Mouse (Mus musculus) lung, adult 2 months (tissue): ENCODE measurements around the gene Phox2b. TPM values are rescaled to one million over a fixed set of nuclear protein-coding genes. Genes with fewer than 3 reads are reported as not detected.
A peak's percentile ranks its signal among the peaks of the same experiment; 100 is the strongest.

ENCODE experiments used
- DNase-seq: peaks from one replicate; pipeline ENCODE4 v3.0.0; 2022
- H3K4me1 ChIP-seq: fragments of 200-500 bp; 2 replicates; pipeline ENCODE4 v1.6.1; 2011; ENCODE audit warnings: low read length; ENCODE audit not compliant: control insufficient read depth, insufficient read depth
- H3K4me3 ChIP-seq: fragments of 200-500 bp; replicated peaks from 2 replicates; pipeline ENCODE3; 2011; ENCODE audit warnings: low read depth, mild to moderate bottlenecking, control low read depth, low read length; ENCODE audit errors: extremely low read depth
- CTCF ChIP-seq: fragments of 200-500 bp; IDR thresholded peaks from 2 replicates; pipeline ENCODE4 v1.5.1; 2011; ENCODE audit warnings: mild to moderate bottlenecking, low read length, control low read depth; ENCODE audit not compliant: insufficient read depth
- POLR2A ChIP-seq: fragments of 200-500 bp; IDR thresholded peaks from 2 replicates; pipeline ENCODE4 v1.6.1; 2011; ENCODE audit warnings: low read depth, mild to moderate bottlenecking, control low read depth, low read length, borderline replicate concordance; ENCODE audit errors: extremely low read depth
- WGBS: fragments of 180-500 bp; shearing (Covaris S2); methylation state at CpG from one replicate; pipeline ENCODE4 v1.1.7; 2018; 5-methylcytosine and 5-hydroxymethylcytosine counted together
- polyA plus RNA-seq: library from polyadenylated mRNA; depleted of rRNA; stranded (reverse); fragments of >200 nt; gene quantifications from 2 replicates; pipeline ENCODE4 v1.2.3, GENCODE M21; 2012; rRNA removed

Phox2b gene
- polyA plus RNA-seq, 1 experiment, result 0.05 TPM

DNA sequence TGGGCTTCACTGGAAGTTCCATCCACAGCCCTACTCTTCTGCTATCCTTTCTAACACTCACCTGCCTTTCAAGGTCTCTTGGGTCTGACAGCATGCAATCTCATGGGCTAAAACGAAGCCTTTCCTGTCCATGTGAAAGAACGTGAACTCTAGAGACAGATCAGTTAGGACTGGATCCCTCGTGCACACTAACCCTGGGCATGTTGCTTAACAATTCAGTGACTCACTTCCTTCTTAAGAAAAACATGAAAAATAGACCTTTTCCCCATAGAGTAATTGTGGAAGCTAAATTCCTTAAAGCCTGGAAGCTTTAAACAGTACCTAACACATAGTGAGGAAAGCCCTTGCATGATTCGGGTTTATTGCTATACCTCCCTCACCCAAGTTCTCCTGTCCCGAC, 8.2 kb downstream of the Phox2b start:
- WGBS, result 55% methylated on average over 5 of the region's 5 CpGs
- Histone ChIP-seq H3K4me3 (no peak overlapping the region), H3K4me1 (no peaks in the 10 kb centered on the region)
- no peak for TF ChIP-seq CTCF
- no peak for TF ChIP-seq POLR2A
- DNase-seq, result no peak

DNA sequence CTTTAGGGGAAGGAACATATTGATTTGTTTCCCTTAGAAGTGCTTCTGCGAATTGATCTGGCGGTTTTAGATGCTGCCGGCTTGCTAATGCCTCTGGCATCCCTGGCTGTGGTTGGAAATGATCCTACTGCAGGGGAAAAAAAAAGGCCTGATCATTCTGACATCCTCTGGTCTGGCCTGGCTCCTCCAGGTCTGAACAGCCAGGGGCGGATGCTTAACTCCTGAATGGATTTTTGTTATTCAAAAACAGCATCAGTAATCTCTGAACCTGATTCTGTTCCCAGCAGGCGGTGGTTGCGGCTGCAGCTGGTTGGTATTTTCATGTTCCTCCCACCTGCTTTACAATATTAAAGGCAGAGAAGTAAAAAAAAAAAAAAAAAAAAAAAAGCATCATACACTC, 16.0 kb downstream of the Phox2b start:
- Histone ChIP-seq H3K4me3 (no peak overlapping the region), H3K4me1 (no peaks in the 10 kb centered on the region)
- TF ChIP-seq POLR2A (no peak), CTCF (no peak)
- DNase-seq, result no peak
- 57% methylated on average over 6 of the region's 6 CpGs for WGBS

DNA sequence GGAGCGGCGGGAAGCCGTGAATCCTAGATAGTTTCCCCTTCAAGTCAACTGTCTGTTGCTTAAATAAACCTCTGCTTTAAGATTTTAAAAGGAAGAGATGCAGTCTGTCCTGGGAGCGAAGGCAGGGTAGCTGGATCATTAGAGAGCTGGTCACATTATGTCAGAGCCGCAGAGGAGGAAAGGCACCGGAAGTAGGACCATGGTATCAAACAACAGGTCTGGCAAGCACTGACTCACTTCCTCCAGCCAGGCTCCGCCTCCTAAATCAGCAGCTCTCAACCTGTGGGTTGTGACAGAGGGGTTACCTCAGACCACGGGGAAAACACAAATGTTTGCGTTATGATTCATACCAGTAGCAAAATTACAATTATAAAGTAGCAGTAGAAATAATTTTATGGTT, 35.5 kb downstream of the Phox2b start:
- 59% methylated on average over 9 of the region's 9 CpGs for WGBS
- Histone ChIP-seq H3K4me3 (no peak overlapping the region), H3K4me1 (no peaks in the 10 kb centered on the region)
- DNase-seq, result no peak
- TF ChIP-seq POLR2A (no peak), CTCF (no peak)

DNA sequence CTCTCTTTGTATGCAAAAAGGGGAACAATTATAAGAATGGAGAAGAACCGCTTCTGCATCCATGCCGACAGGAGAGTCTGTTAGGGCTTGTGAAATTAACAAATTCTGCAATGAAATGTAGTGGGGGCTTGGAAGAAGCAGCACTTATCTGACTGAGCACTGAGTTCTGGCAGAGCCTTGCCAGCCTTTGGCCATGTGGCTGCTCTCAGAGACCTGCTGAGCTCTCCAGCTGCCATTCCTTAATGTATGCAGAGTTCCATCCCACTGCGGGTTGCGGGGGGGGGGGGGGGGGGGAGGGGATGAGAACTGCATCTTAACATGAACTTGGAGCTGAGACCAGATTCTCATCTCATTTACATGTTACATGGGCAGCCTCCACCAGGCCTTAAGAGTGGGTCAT, 38.6 kb downstream of the Phox2b start:
- Histone ChIP-seq H3K4me1 (no peaks in the 10 kb centered on the region), H3K4me3 (no peak overlapping the region)
- WGBS, result 35% methylated on average over 4 of the region's 4 CpGs
- no peak for DNase-seq
- TF ChIP-seq CTCF, result no peak

DNA sequence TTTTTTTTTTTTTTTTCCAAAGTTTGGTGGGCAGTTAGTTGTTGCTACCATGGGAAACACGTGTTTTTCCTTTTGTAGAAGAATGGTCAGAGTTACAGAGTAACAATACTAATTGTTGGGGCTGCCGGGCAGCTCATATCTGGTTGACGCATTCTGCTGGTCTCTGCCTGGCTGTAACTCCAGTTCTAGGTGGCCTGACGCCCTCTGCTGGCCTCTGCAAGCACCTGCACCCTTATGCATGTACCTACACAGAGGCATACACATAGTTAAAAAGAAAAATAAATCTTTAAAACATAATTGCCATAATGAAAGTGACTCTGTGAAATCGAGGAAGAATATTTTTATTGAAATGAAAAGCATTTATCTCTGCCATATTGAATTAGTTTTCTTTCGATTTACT, 41.3 kb downstream of the Phox2b start:
- WGBS, result 78% methylated on average over 6 of the region's 6 CpGs
- TF ChIP-seq POLR2A (no peak), CTCF (no peak)
- H3K4me3 ChIP-seq, result no peak overlapping the region
- H3K4me1 ChIP-seq, result no peaks in the 10 kb centered on the region
- no peak for DNase-seq

DNA sequence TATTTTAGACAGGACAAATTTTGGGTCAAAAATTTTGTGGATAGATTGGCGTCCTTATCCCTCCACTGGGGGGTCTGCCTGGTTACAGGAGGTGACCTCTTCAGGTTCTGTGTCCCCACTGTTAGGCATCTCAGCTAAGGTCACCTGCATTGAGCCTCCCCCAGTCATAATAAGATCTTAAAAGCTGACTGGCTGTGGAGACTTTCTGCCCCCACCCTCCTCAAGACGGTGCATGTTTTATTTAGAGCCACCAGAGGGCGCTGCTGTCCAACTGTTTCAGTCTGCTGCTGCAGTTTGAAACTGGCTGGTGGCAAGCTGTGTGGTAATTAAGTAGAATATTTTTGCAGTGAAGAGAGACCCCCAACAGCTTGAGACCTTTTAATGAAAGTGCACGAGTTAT, 51.1 kb downstream of the Phox2b start:
- 22% methylated on average over 4 of the region's 4 CpGs for WGBS
- no peaks in the 10 kb centered on the region for H3K4me1 ChIP-seq

More for the DNA sequence above, 51.1 kb downstream of the Phox2b start:
- TF ChIP-seq POLR2A (no peak), CTCF (peak; percentile 69)
- H3K4me3 ChIP-seq, result no peak overlapping the region
- no peak for DNase-seq

Other genes with a start within 250 kb of the Phox2b start
- 98.4 and 100 TPM in 2 replicates for gene Tmem33, start 161.3 kb upstream of the Phox2b start, polyA plus RNA-seq
- gene Slc30a9, start 207.7 kb upstream of the Phox2b start, polyA plus RNA-seq, result 22.6 and 26.2 TPM in 2 replicates